Mouse (Mus musculus) heart, adult 2 months (tissue): Measurements from ENCODE around the gene Adam19.

ENCODE experiments used
- CTCF ChIP-seq: fragments of 200-600 bp; IDR thresholded peaks from 2 replicates; pipeline ENCODE4 v1.8.1; 2022; ENCODE audit warnings: antibody characterized with exemption, mild to moderate bottlenecking, moderate library complexity
- EP300 ChIP-seq: fragments of 200-500 bp; IDR thresholded peaks from 2 replicates; pipeline ENCODE4 v1.6.1; 2011; ENCODE audit warnings: low read depth, low read length, control low read depth; ENCODE audit not compliant: insufficient read depth
- POLR2A ChIP-seq: fragments of 200-500 bp; IDR thresholded peaks from 2 replicates; pipeline ENCODE4 v1.6.1; 2011; ENCODE audit warnings: mild to moderate bottlenecking, low read depth, low read length, control low read depth; ENCODE audit not compliant: insufficient read depth

GRCm38 (mm10) chr11:46134899-46135298 is 79.1 kb downstream of the Adam19 start:
- no peak for TF ChIP-seq CTCF
- no peak for TF ChIP-seq POLR2A
- TF ChIP-seq EP300: no peak
